Mouse (Mus musculus) lung, adult 2 months (tissue): ENCODE results near the gene Mcf2l.

Experiments used
- CTCF ChIP-seq: fragments of 200-500 bp; IDR thresholded peaks from 2 replicates; pipeline ENCODE4 v1.5.1; 2011; ENCODE audit warnings: mild to moderate bottlenecking, low read length, control low read depth; ENCODE audit not compliant: insufficient read depth
- POLR2A ChIP-seq: fragments of 200-500 bp; IDR thresholded peaks from 2 replicates; pipeline ENCODE4 v1.6.1; 2011; ENCODE audit warnings: low read depth, mild to moderate bottlenecking, control low read depth, low read length, borderline replicate concordance; ENCODE audit errors: extremely low read depth

GRCm38 (mm10) chr8:12831659-12832589 lies 41.7 kb upstream of the Mcf2l start:
- no peak for TF ChIP-seq POLR2A
- no peak for TF ChIP-seq CTCF
